Comparison of ENCODE assay signal across 10 mouse cellular contexts in genomic region chr10:91384372-91384771, GRCm38 (mm10).
DNase-seq lines count a peak whose midpoint lies in the region; ATAC-seq and TF ChIP-seq lines count a peak whose summit lies in the region.
"Had no signal": no experiment of that assay in that cellular context is flagged by ENCODE, and none has a peak within 500 bp of the region (broad histone marks: within the 10 kb centered on the region; RNA-seq: fewer than 3 reads in every experiment).

No protein-coding gene starts in this region.

- no peak overlapping the region for H3K4me2 ChIP-seq in forebrain, embryonic 14.5 days (ENCODE audit: low read length)
- no peak overlapping the region for H3K4me2 ChIP-seq in forebrain, embryonic 13.5 days
- H3K4me2 ChIP-seq in lung, postnatal 0 days (replicated peaks; ENCODE audit: low read depth, low read length): no peak overlapping the region
- no peak overlapping the region for H3K4me2 ChIP-seq in limb, embryonic 11.5 days (ENCODE audit: low read depth, severe bottlenecking)
- H3K4me2 ChIP-seq: embryonic facial prominence, embryonic 15.5 days; limb, embryonic 13.5 days had no signal

- no peaks in the 10 kb centered on the region for H3K27me3 ChIP-seq in forebrain, embryonic 14.5 days (replicated peaks; ENCODE audit: control insufficient read depth, insufficient read depth, low read length)
- H3K27me3 ChIP-seq in forebrain, embryonic 13.5 days: no peaks in the 10 kb centered on the region
- no peaks in the 10 kb centered on the region for H3K27me3 ChIP-seq in lung, postnatal 0 days (replicated peaks; ENCODE audit: insufficient read depth, low read length)
- no peaks in the 10 kb centered on the region for H3K27me3 ChIP-seq in embryonic facial prominence, embryonic 10.5 days (replicated peaks; ENCODE audit: low read depth, poor library complexity, severe bottlenecking)
- H3K27me3 ChIP-seq in limb, embryonic 11.5 days (ENCODE audit: control insufficient read depth, insufficient read depth, low read length): no peaks in the 10 kb centered on the region
- H3K27me3 ChIP-seq: embryonic facial prominence, embryonic 15.5 days; limb, embryonic 13.5 days had no signal

- 51% methylated on average over 2 of the region's 2 CpGs for WGBS in forebrain, embryonic 14.5 days
- WGBS in forebrain, embryonic 13.5 days: 45% methylated on average over 2 of the region's 2 CpGs
- WGBS in lung, postnatal 0 days: 54% methylated on average over 2 of the region's 2 CpGs
- WGBS in embryonic facial prominence, embryonic 10.5 days: 62% methylated on average over 2 of the region's 2 CpGs
- 58% methylated on average over 2 of the region's 2 CpGs for WGBS in limb, embryonic 11.5 days

- H3K36me3 ChIP-seq in forebrain, embryonic 14.5 days (ENCODE audit: control insufficient read depth, insufficient read depth, low read length): no peaks in the 10 kb centered on the region
- no peaks in the 10 kb centered on the region for H3K36me3 ChIP-seq in forebrain, embryonic 13.5 days (ENCODE audit: poor library complexity, severe bottlenecking)
- no peaks in the 10 kb centered on the region for H3K36me3 ChIP-seq in lung, postnatal 0 days (ENCODE audit: insufficient read depth, low read length)
- H3K36me3 ChIP-seq in embryonic facial prominence, embryonic 10.5 days (replicated peaks): no peaks in the 10 kb centered on the region
- no peaks in the 10 kb centered on the region for H3K36me3 ChIP-seq in limb, embryonic 11.5 days (ENCODE audit: control insufficient read depth, insufficient read depth, low read length)
- H3K36me3 ChIP-seq: embryonic facial prominence, embryonic 15.5 days; limb, embryonic 13.5 days had no signal

- no peak for ATAC-seq in forebrain, embryonic 14.5 days
- ATAC-seq in forebrain, embryonic 13.5 days: no peak
- ATAC-seq in lung, postnatal 0 days: no peak
- ATAC-seq in limb, embryonic 11.5 days (ENCODE audit: insufficient number of reproducible peaks, low FRiP score, low TSS enrichment, low read depth): no peak

- TF ChIP-seq EP300 in lung, postnatal 0 days (IDR thresholded peaks at IDR 0.05): no peak

- peak; percentile 33 for DNase-seq in forebrain, embryonic 14.5 days (ENCODE audit: low spot score)
- peak; percentile 15 for DNase-seq in lung, postnatal 0 days (ENCODE audit: low spot score)
- no peak for DNase-seq in lung, postnatal 25 days (ENCODE audit: low spot score)
- peak; percentile 67 for DNase-seq in embryonic facial prominence, embryonic 10.5 days (ENCODE audit: low spot score)
- peak; percentile 80 for DNase-seq in limb, embryonic 11.5 days (ENCODE audit: low spot score)
- DNase-seq in spleen, postnatal 36 days (ENCODE audit: low spot score in 2 of 2): no peak
- no peak for DNase-seq in MN1 (ENCODE audit: low spot score)

- H3K9me3 ChIP-seq in forebrain, embryonic 14.5 days (replicated peaks; ENCODE audit: control insufficient read depth, low read length): no peaks in the 10 kb centered on the region
- H3K9me3 ChIP-seq in forebrain, embryonic 13.5 days (replicated peaks): no peaks in the 10 kb centered on the region
- no peaks in the 10 kb centered on the region for H3K9me3 ChIP-seq in lung, postnatal 0 days (ENCODE audit: low read length)
- H3K9me3 ChIP-seq in embryonic facial prominence, embryonic 10.5 days: no peaks in the 10 kb centered on the region
- H3K9me3 ChIP-seq in limb, embryonic 11.5 days (ENCODE audit: control insufficient read depth, low read length): no peaks in the 10 kb centered on the region
- H3K9me3 ChIP-seq: embryonic facial prominence, embryonic 15.5 days; limb, embryonic 13.5 days had no signal

- no peak overlapping the region for H3K9ac ChIP-seq in forebrain, embryonic 14.5 days (ENCODE audit: low read length)
- H3K9ac ChIP-seq in forebrain, embryonic 13.5 days: no peak overlapping the region
- H3K9ac ChIP-seq in lung, postnatal 0 days (replicated peaks; ENCODE audit: low read depth): no peak overlapping the region
- H3K9ac ChIP-seq in limb, embryonic 11.5 days (ENCODE audit: low read length): no peak overlapping the region
- H3K9ac ChIP-seq: embryonic facial prominence, embryonic 15.5 days; limb, embryonic 13.5 days had no signal

- H3K4me3 ChIP-seq in forebrain, embryonic 14.5 days (ENCODE audit: low read depth, low read length): no peak overlapping the region
- H3K4me3 ChIP-seq in forebrain, embryonic 13.5 days: no peak overlapping the region
- H3K4me3 ChIP-seq in lung, postnatal 0 days (ENCODE audit: low read depth, low read length): no peak overlapping the region
- no peak overlapping the region for H3K4me3 ChIP-seq in embryonic facial prominence, embryonic 10.5 days
- H3K4me3 ChIP-seq in limb, embryonic 11.5 days (ENCODE audit: low read depth, low read length): no peak overlapping the region
- H3K4me3 ChIP-seq: embryonic facial prominence, embryonic 15.5 days; limb, embryonic 13.5 days had no signal

- no peak overlapping the region for H3K27ac ChIP-seq in forebrain, embryonic 14.5 days (ENCODE audit: low read depth, low read length)
- H3K27ac ChIP-seq in forebrain, embryonic 13.5 days: no peak overlapping the region
- H3K27ac ChIP-seq in lung, postnatal 0 days (ENCODE audit: low read length): no peak overlapping the region
- no peak overlapping the region for H3K27ac ChIP-seq in embryonic facial prominence, embryonic 10.5 days (replicated peaks)
- no peak overlapping the region for H3K27ac ChIP-seq in limb, embryonic 11.5 days (replicated peaks; ENCODE audit: low read depth, low read length)
- H3K27ac ChIP-seq: embryonic facial prominence, embryonic 15.5 days; limb, embryonic 13.5 days had no signal

- H3K4me1 ChIP-seq in forebrain, embryonic 14.5 days (ENCODE audit: control insufficient read depth, insufficient read depth, low read length): no peaks in the 10 kb centered on the region
- H3K4me1 ChIP-seq in forebrain, embryonic 13.5 days: no peaks in the 10 kb centered on the region
- H3K4me1 ChIP-seq in lung, postnatal 0 days (ENCODE audit: insufficient read depth, low read depth, low read length): no peaks in the 10 kb centered on the region
- H3K4me1 ChIP-seq in embryonic facial prominence, embryonic 10.5 days: no peaks in the 10 kb centered on the region
- no peaks in the 10 kb centered on the region for H3K4me1 ChIP-seq in limb, embryonic 11.5 days (ENCODE audit: control insufficient read depth, insufficient read depth, low read length)
- H3K4me1 ChIP-seq: embryonic facial prominence, embryonic 15.5 days; limb, embryonic 13.5 days had no signal

- no peak for TF ChIP-seq CTCF in lung, postnatal 0 days (IDR thresholded peaks at IDR 0.05)

Comparison
In these comparisons a context has a peak if more than half of its experiments do, and no peak if none do; other contexts are left out.
1. DNase-seq: peak in forebrain, embryonic 14.5 days (single experiment), lung, postnatal 0 days (single experiment), embryonic facial prominence, embryonic 10.5 days (single experiment) and limb, embryonic 11.5 days (single experiment); none in lung, postnatal 25 days (single experiment), spleen, postnatal 36 days (0 of 2) and MN1 (single experiment).